Mouse (Mus musculus) cerebellum, adult 9-10 months (tissue): ENCODE data around the gene Cd72.

Experiments used
- DNase-seq: peaks from one replicate; pipeline ENCODE4 v3.0.0; 2022

Cd72 gene

DNA sequence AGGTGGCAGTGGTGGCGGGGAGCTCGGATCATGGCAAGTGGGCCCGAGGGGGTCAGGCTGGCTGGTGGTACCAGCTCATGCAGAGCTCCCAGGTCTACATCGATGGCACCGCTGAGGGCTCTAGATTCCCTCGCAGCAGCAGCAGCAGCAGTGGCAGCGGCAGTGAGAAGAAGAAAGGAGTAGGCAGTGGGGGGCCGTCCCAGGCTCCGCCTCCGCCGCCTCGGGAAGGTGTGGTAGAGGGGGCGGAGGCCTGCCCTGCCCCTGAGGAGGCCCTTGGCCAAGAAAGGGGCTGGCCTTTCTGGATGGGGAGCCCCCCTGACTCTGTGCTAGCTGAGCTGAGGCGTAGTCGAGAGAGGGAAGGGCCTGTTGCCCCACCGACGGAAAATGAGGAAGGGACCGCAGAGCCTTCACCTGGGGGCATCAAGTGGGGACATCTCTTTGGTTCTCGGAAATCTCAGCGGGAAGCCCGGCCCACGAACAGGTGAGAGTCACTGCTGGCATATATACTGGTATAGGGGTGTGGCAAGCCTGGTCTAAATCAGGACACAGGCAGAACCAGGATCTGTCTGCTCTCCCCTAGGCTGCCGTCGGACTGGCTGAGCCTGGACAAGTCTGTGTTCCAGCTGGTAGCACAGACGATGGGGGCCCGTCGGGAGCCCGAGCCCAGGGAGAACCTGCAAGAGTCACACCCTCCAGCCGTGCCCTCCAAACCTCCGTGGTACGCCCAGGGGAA, 28.6 kb downstream of the Cd72 start:
- DNase-seq = no peak

DNA sequence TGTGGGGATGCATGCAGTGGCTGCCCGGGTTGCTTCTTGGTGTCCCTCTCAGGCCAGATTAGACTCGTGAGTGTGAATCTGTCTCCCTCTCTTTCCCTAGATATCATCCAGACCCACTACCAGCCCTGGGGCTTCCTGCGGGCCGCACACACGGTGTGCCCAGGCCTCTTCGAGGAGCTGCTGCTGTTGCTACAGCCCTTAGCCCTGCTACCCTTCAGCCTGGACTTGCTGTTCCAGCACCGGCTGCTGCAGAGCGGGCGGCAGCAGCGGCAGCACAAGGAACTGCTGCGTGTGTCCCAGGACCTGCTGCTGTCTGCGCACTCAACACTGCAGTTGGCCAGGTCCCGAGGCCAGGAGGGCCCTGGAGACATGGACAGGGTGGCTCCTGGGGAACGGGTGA, 29.2 kb downstream of the Cd72 start:
- no peak for DNase-seq

DNA sequence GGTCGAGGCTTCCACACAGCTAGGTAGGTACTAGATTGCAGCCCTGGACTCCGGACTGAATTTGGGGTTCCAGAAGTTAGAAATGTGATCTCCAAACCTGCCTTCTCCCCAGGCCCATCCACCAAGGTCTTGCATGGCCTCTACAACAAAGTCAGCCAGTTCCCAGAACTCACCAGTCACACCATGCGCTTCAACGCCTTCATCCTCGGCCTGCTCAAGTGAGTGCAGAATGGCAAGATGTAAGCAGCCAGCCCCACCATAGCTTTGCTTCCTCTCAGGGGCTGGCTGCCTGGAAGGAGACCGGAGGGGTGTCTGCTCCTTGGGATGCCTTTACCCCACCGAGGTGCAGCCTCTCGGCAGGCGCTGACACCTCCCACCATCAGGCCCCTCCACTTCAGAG, 30.4 kb downstream of the Cd72 start:
- DNase-seq = no peak

DNA sequence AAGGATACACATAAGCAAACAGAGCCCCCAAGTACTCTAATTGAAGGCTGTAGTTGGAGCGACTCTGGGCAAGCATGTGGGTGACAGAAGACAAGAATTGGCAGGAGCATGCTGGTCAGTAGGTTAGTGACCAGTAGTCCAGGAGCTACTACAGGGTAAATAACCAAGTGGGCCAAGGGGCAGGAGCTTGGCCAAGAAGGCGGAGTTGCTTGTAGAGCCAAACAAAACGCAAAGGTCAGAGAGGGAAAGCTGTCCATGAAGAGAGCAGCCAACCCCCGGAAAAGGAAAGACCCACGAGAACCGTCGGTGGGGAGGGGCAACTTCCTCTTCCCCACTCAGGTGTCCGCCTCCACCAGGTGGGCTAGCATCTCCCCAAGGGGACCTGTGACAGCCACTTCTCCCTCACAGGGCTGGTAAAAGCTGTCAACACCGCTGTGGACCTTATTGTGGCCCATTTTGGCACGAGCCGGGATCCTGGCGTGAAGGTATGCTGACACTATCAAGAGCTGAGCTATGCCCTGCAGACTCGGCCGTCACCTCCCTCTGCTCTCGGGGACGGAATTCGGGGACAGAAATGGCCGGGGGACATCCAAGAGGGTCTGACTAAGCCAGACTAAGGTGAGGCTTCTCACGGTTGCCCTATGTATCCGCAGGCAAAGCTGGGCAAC, 31.0 kb downstream of the Cd72 start:
- DNase-seq = no peak

DNA sequence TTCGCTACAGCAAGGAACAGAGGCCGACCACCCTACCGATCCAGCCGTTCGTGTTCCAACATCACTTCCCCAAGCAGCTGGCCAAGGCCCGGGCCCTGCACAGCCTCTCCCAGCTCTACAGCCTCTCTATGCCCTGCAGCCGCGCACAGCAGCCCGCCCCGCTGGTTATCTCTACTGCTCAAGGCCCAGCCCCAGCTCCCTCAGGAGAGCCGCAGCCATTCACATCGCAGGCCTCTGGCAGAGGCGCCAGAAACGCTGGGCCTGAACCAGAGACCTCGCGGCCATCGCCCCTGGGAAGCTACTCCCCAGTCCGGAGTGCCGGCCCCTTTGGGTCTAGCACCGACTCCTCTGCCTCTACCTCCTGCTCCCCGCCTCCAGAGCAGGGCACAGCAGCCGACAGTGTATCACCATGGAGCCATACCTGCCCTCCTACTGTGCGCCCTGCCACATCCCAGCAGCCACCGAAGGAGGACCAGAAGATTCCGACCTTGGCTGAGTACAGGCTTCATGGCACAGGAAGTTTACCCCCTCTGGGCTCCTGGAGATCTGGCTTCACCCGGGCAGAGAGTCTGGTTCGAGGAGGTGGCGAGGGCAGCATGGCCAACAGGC, 32.7 kb downstream of the Cd72 start:
- no peak for DNase-seq

DNA sequence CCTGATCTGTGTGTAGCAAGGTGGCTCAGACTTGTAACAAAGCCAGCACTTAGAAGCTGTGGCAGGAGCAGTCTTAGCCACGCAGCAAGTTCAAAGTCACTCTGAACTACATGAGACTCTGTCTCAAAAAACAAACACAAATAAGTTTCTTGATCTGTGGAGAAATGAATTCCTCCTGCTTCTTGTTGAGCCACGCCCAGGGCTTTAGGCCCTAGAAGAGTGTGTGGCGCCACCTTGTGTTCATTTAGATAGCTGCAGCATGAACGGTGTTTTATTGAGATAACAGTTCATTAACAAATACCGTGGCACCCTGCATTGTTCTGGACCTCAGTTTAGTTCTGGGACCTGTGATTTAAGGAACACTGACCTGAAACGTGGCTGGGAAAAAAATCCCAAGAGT, 34.1 kb downstream of the Cd72 start:
- DNase-seq = peak; percentile 89

DNA sequence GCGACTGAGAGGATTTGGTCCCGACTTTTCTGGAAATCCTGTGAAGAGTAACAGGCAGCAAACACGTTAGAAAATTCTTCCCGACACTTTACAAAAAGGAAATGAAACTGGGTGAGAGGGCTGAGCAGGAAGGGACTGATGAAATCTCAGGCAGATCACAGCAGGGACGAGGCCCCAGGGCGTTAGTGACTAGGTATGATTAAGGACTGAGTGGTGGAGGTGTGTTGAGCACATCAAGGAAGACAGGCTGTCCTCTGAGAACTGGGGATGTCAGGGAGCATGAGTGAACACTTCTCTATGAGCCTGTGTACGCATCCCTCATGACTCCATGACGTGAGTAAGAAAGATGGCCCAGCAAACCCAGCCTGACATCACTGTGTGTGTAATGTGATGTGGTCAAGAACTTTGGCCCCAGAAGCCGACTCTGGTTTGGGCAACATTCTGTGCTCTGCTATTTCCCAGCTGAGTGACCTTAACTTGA, 34.6 kb downstream of the Cd72 start:
- no peak for DNase-seq

DNA sequence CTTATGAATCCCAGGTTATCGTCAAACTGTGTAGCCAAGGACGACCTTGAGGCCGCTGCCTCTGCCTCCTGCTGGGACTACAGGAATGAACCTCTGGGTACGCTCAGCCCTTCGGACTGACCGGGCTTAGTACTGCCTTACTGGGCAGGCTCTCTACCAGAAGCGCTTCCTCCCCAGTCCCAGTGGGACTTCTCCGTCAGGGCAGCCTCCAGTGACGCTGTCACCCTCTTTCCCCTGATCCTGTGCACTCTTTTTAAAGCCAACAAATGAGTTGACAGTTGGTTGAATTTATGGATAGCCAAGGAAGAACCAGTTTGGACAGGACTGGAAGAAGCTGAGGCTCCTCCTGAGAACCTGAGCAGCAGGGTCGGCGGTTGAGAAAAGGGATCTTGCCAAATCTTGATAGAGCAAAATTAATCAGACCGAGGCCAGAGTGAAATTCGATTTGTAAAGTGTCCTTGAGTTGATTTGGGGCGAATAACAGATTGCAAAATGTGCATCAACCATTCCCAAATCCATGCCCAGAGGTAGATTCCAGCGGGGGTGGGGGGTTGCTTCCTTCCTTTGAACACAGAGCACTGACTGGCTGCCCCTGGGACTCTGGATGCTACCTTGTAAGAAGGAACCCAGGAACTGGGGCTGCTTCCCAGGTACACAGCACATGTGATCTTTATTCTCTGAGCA, 35.3 kb downstream of the Cd72 start:
- no peak for DNase-seq

DNA sequence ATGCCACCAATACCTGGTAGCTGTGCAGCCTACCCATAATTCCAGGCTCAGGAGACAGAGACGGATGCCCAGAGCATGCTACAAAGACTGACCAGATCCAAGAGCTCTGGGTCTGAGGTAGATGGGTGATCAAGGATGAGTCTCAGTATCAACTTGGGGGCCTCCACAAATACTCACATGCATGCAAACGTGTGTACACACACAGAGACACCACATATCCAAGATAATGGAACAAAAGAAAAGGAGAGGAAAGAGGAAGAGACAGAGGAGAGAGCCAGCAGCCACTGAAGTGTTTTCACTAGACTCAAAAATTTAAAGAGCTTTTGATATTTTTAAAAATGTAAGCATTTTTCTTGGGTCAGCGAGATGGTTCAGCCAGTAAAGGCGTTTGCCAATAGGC, 36.0 kb downstream of the Cd72 start:
- DNase-seq = no peak

DNA sequence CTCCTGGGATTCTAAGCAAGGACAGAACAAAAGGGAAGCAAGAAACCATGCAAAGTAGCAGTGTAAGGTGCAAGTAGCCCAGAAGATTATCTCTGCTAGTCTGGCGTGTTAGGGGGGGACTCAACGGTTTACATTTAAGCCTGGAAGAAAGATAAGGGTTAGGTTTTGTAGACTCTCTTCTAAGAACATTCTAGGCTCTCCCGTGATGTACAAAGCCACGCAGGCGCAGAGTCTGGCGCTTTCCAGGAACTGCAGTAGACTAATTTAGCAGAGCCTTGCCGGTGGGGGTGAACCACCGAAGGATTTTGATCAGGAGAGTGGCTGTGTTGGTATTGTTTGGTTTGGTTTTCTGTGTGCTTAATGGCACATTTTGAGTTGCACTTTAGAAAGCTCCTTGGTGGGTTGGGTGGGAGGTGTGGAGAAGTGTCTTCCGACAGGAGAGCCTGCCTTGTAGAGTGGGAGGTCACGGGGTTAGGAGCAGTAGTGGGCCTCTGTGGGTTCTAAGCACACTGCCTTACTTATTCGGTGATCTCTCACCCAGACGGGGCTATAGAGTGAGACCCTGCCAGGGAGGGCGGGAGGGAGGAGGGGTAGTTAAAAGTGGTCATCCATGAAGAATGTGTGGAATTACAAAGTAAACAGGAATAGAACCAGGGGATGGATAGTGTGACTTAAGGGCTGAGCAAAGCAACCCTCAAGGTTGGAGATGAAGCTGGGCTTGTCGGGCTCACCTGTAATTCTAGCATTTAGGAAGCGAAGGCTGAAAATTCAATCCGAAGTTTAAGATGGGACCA, 37.0 kb downstream of the Cd72 start:
- DNase-seq = no peak

DNA sequence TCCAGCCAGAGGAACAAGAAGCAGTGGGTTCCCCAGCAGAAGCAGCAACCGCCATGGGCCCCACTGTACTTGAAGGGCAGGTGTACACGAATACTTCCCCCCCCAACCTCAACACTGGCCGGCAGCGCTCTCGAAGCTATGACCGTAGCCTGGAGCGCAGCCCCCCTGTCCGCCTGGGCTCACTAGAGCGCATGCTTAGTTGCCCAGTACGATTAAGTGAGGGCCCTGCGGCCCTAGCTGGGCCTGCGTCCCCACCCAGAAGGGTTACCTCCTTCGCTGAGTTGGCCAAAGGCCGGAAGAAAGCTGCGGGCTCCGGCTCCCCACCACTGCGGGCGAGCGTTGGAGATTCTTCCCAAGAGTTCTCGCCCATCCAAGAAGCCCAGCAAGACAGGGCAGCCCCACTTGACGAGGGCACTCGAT, 38.3 kb downstream of the Cd72 start:
- DNase-seq = no peak

DNA sequence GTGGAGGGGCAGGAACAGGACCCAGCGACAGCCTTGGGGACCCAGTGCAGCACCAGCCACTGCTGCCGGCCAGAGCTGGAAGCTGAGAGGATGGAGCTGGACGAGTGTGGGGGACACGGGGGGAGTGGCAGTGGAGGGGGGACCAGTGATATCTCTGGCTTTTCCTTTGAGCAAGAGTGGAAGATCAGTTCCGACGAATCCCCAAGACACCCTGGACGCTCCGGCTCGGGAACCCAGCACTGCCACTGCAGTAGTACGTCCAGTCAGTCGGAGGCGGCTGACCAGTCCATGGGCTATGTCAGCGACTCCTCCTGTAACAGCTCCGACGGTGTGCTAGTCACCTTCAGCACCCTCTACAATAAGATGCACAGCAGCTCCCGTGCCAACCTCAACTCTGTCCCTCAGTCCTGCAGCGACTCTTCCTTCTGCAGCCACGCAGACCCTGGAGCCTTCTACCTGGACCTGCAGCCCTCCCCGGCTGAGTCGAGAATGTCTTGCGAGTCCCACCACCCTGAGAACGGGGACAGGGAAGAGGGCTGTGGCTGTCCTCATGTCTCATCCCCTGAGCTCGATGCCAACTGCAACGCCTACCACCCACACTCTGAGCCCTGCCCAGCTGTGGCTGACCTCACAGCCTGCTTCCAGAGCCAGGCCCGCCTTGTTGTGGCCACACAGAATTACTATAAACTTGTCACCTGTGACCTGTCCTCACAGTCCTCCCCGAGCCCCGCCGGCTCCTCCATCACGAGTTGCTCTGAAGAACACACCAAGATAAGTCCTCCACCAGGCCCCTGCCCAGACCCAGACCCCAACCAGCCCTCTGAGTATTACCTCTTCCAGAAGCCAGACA, 39.0 kb downstream of the Cd72 start:
- no peak for DNase-seq

DNA sequence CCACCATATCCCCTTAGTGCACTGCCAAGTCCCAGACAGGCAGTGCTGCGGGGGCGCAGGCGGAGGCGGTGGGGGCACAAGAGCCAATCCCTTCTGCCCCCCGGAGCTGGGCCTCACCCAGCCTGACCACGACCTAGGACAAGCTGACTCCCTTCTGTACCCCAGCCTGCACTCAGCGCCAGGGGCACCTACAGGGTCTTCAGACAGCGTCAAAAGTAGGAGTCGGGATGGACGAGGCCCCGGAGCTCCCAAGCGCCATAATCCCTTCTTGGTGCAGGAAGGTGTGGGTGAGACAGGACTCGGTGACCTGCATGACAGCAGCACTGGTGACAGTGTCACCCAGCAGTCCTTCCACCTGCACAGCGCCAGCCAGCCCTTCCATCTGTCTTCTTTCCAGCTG, 39.7 kb downstream of the Cd72 start:
- no peak for DNase-seq

DNA sequence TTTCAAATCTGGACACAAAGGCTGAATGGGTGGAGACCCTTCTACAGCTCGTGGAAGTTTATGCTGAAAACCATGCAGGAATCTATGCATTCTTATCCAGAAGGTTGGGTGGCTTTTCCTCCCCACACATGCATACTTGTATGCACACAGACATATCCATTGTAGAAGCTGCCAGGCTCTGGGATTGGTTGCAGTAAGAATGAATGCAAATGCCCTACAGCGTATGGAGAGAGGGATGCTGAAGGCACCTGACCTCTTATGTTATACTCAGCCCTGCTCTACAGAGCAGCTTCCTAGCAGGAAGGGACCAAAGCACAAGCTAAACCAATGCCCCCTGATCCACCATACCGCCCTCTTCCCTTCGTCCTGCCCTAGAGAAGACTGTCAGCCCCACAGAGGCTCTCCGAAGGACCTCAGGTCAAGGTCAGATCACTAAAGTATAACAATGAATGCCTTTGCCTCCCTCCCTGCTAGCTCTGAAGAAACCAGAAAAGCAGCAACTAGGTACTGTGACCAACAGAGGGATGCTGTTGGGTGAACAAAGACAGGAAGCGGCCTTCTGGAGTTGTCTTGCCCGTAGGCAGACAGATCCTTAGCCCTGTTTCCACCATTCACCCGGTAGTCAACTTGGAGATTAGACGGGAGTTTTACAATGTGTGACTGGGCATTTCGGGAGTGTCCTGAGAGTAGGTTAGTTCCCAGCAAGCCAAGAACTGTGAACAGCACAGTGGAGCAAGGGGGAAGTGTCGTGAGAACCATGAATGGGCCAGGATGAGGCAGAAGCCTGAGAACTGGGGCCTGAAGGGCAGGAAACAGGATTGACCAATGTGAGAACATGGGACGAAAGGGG, 47.1 kb downstream of the Cd72 start:
- no peak for DNase-seq

DNA sequence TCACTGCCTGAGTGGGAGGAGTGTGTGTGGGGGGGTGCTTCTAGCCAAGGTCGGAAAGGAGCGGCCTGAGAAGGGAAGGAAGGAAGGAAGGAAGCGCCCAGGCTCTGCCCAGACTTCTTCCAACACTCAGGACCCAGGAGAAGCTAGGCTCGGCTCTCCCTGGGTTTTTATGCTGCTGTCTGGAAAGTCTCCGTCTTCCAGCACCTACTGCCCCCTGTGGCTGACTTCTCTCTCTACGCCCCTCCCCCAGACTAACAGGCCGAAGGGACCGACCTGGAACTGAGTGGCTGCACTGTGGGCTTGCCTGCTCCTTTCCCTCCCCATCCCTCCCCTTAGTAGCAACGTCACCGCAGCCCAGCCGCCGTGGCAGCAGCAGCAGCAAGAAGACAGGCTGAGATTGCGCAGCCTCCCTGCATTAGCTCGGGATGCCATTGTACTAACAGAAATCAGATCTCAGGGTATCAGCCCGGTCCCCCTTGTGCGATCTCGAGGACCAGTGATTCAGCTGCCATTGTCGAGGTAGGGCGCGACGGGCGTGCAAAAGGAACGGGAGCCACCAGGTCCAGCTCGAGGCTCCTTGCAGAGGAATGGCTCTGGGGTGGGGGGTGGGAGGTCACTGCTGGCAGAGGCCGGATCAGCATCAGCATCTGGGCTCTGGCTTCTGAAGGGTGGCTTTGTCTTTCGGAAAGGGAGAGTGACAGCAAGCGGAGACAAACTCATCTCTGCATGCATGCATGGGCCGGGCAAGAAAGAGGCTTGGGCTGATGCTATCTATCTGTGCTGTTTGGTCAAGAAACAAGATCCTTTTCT, 48.1 kb downstream of the Cd72 start:
- peak; percentile 60 for DNase-seq

DNA sequence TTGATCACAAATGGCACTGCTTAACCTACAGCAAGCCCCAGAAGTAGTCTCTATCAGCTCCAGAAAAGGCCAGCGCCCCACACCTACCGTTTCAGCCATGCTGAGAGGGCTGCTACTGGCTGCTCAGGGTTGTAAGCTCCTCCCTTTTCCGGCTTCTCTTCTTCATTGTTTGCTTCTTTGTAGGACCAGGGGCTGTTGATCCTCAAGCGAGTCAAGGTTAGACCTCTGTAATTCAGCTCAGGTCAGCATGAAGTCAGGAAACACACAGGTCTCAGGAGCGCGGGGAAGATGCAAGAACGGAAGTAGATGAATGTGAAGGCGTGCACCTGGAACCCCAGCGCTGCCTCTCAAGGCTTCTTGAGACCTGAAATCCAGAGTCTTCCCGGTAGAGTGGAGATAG, 49.7 kb downstream of the Cd72 start:
- no peak for DNase-seq

DNA sequence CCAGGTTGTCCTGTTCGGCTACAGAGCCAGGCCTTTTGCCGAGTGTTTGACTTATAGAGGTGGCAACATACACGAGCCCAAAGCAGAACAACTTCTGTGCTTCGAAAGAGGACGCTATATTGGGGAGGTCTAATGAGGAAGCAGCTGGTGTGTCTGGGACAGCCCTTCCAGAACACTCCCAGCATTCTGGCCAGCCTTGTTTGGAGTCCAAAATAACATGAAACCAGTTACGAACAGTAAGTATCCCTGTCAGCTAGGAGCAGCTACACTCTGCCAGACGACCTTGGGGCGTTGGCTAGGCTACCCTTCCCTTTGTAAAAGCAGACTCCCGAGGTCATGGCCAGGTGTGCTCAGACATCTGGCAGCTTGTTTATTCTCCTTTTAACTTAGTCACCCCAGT, 52.2 kb downstream of the Cd72 start:
- no peak for DNase-seq

DNA sequence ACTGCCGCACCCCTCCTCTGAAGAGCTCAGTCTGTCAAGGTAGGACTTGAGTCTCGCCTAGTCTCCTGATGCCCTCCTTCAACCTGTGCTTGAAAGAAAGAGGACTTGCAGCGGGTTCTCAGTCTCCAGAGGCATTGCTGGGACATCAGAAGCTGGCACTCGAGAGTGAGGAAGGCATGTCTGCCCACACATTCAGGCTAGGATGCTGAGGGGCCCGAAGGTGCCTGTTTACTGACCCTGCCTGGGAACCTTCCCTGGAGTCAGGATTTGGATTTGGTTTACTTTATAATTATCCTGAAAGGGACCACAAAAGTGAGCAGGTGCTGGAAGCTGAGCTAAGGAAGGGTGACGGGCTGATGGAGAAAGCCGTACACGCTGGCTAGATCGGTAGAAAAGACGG, 52.9 kb downstream of the Cd72 start:
- DNase-seq = no peak

DNA sequence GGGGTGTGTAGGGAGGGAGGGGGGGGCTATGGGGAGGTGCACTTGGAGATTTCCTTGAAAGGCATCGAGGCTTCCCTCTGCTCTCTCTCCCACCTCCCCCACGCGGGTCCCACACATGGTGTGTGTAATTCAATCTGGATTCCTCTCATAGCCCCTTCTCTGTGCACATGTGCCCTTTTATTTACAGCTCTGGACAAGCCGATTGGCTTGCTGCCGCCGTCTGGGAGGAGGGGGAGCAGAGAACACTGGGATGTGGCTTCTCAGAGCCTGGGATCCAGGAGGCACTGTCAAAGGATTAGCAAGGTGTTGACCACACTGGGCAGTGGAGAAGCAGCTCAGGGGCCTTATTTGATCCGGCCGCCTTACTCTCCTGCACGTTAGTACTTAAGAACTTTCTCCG, 53.5 kb downstream of the Cd72 start:
- DNase-seq = no peak
